Mouse (Mus musculus) retina, postnatal 1 day (tissue): Measurements from ENCODE around the gene Zfp873.
"Not testable (repeated sequence)": the region's sequence is repeated elsewhere in the genome, so short reads cannot be mapped to it uniquely, and the experiment has no call there.

Source experiments
- DNase-seq: peaks from one replicate; pipeline ENCODE4 v3.0.0-alpha.2; 2012

Gene Zfp873

DNA sequence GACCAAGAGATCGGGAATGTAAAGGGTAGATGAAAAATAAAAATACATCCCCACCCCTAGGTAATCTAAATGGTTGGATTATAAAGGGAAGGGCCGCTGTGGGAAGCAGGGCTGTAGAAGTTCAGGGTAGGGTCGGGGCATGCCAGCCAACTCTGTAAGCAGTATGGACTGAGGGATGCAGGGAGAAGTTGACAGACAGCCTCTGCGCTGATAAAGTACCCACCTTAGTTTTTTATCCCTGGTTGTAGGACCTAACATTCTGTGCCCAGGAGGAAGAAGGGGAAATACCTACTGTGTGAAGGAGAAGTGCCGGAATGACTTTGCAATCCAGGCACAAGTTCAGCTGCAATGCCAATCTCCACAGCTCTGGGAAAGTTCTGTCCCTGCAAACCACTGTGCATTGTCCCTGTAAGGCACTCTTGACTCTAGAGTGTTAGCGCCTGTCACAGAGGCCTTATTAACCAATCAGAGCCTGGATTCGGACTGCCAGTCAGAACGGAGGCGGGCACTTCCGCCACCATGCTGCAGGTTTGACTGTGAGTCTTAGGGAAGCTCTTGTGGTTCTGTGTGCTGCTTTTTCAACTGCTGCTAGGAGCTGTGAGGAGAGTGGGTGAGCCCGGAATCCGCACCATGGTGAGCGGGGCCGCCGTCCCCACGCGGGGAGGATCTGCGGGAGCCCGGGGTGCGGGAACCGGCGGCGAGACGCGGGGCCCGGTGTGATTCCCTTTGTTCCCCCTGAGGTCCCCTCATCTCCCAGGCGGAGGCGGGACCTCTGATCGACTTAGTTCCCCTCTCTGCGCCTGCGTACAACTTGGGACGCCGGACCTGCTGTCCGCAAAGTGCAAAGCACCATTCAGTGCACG is at the start of gene Zfp873:
Zfp873 (plus strand) TSS at position 527 of the 863 bp plus-strand sequence.
- peak; percentile 97 for DNase-seq

DNA sequence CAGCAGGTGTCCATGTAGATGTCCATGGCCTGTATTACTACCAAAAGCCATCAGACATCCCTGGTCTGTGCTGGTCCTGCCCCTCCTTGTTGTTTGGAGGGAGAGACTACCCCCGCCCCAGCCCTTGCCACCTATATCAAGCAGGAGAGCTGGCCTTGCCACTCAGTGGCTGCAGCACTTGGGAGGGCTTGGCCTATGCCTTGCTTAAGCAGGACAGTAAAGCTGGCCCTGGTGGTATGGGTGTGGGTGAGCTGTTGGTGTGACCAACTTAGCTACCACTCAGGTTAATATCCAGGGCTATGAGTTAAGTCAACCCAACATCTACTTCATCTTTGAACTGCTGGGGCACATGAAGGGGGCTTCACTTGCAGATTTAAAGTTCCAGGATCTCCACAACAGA is 44.7 kb upstream of the Zfp873 start:
- not testable (repeated sequence) for DNase-seq

DNA sequence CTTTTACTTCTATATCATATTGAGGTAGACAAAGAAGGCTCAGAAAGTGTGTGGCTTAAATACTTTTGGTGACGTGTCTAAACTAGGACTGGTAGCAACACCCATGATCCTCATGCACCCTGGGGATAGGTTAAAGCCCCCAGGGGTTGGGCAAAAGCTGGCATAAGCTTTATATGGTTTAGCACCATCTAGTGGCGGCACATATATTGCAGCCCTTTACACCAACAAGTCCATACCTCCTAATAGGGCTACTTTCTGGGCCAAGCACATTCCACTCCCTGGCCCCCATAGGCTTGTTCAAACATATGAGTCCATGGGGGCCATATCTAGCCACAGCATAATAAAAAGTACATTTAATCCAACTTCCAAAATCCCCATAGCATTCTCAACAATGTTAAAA is 43.1 kb upstream of the Zfp873 start:
- DNase-seq: peak; percentile 11

DNA sequence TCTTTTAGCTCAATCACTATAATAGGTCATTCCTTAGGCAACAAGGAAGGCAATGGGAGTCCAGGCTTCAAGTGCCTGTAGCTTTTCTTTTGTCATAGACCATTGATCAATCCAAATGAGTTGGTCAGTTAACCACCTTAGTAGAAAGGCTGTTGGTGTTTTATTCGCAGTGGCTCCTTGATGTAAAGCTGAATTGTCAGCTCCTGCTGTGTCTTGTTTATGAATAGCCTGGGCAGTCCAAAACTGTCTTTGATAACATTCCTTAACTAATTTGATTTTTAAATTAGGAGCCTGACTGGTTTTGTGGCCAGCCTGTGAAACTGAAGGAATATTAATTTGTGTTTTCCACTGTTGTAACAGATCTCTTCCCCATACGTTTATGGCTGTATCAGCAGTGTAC is 5.7 kb upstream of the Zfp873 start:
- peak; percentile 57 for DNase-seq

DNA sequence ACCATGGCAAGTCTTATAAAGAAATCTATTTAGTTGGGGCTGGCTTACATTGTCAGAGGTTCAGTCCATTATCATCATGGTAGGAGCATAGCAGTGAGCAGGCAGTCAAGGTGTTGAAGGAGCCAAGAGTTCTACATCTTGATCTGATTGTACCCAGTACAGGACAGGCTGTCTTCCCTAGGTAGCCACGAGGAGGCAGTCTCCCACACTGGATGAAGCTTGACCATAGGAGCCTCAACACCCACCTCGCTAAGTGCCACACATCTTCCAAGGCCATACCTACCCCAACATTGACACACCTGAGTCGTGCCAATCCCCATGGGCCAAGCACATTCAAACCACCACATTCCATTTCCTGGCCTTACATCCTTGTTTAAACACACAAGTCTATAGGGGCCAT is 1.3 kb upstream of the Zfp873 start:
- DNase-seq: no peak

DNA sequence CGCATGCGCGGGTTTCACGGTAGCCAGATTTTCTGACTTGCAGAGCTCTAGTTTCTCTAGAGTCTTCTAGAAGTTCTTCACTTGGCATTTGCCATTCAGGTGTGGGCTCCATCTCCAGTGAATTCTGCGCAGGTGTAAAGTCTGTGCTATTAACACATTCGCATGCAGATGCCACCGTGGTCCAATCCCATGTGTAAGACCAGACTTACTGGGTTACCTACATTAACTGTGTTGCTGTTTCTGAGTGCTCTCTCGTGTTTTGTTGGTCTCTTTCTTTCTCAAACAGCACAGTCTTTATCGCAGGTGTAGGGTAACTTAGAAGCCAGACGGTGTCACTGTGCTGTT is 509 bp downstream of the Zfp873 start:
- DNase-seq: not testable (repeated sequence)

DNA sequence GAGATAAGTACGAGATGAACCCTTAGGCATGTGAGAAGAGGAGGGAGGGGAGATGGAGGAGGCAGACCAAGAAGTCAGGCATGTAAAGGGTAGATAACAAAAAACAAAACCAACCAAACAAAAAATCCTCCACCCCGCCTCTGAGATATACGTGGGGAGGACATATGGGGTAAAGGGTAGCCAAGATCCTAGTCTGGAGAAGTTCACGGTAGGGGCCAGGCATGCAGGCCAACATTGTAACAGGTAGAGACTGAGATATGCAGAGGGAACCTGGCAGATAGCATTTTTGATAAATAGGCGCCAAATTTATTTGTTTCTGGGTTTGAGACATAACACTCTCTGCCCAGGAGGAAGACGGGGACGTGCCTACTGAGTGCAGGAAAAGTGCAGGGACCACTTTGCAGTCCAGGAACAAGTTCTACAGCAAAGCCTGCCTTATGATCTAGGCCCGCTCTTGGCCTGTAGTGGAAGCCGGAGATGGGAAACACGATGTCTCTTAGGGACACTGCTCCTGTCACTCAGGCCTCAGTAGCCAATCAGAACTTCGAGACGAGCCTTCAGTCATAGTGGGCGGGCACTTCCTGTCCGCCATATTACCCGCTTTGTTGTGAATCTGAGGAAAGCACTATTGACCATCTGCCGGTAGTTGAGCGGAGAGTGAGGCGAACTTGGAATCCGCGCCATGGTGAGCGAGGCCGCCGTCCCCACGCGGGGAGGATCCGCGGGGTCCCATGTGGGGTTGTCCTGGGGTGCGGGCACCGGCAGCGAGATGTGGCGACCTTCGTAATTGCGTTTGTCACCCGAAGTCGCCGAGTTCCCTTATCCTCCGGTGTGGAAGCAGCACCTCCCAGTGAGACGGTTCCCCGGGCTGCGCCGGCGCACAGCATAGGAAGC is 35.1 kb downstream of the Zfp873 start, which contains the start of gene BC024063:
BC024063 (plus strand) TSS at position 626 of the 894 bp plus-strand sequence.
- DNase-seq: peak; percentile 94

DNA sequence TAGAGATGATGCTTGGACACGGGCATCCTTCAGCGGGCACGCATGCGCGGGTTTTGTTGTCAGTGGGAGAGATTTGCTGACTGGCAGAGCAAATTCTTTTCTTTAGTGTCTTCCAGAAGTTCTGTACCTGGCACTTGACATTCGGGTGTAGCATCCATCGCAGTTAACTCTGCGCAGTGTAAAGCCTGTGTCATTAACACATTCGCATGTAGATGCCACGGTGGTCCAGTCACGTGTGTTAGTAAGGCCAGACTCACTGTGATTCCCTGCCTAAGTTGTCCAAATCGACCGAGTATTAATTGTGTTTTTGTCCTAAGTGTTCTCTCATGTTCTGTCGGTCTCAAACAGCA is 35.7 kb downstream of the Zfp873 start:
- DNase-seq: peak; percentile 21
